Mouse (Mus musculus): ENCODE results near the gene Mpp2. TPM values are rescaled to one million over a fixed set of nuclear protein-coding genes. Genes with fewer than 3 reads are reported as not detected.
A peak's percentile ranks its signal among the peaks of the same experiment; 100 is the strongest.

Gene Mpp2
- total and polyA plus RNA-seq, 2 experiments from 2014 or later = 21.4 to 27.3 TPM

- DNase-seq (no peak), ATAC-seq (no peak)
- WGBS = 9% methylated on average over 9 of the region's 9 CpGs
- Histone ChIP-seq H3K4me1 (ENCODE audit: insufficient read depth) (no peaks in the 10 kb centered on the region), H3K4me2 (ENCODE audit: low read depth) (no peak within 1 kb of the TSS), H3K36me3 (ENCODE audit: insufficient read depth) (no peaks in the 10 kb centered on the region), H3K9ac (no peak within 1 kb of the TSS), H3K9me3 (ENCODE audit: low read length) (no peaks in the 10 kb centered on the region), H3K27ac (ENCODE audit: low read depth, low read length) (no peak within 1 kb of the TSS), H3K27me3 (ENCODE audit: insufficient read depth, low read length) (peaks cover 39% of the 10 kb centered on the region), H3K4me3 (ENCODE audit: low read depth, low read length) (no peak within 1 kb of the TSS)
- no peak for TF ChIP-seq CTCF (IDR thresholded peaks at IDR 0.05; ENCODE audit: low read depth)
These were observed 19.4 kb upstream of the Mpp2 start, which contains the start of gene Pyy for GRCm38 (mm10) chr11:102107732-102108131. Gene Pyy, minus strand, starts transcription at chr11:102107832.

- Histone ChIP-seq H3K4me2 (ENCODE audit: low read depth) (no peak overlapping the region), H3K9me3 (ENCODE audit: low read length) (no peaks in the 10 kb centered on the region), H3K4me1 (ENCODE audit: insufficient read depth) (no peaks in the 10 kb centered on the region), H3K9ac (no peak overlapping the region), H3K27me3 (ENCODE audit: insufficient read depth, low read length) (peaks cover 39% of the 10 kb centered on the region), H3K27ac (ENCODE audit: low read depth, low read length) (no peak overlapping the region), H3K4me3 (ENCODE audit: low read depth, low read length) (no peak overlapping the region), H3K36me3 (ENCODE audit: insufficient read depth) (no peaks in the 10 kb centered on the region)
- TF ChIP-seq CTCF (IDR thresholded peaks at IDR 0.05; ENCODE audit: low read depth) = no peak
- ATAC-seq (no peak), DNase-seq (no peak)
- WGBS = 2% methylated on average over 20 of the region's 21 CpGs
These were observed 18.6 kb upstream of the Mpp2 start for GRCm38 (mm10) chr11:102106911-102107310.

GRCm38 (mm10) chr11:102102485-102103258 is 14.4 kb upstream of the Mpp2 start:
- peak; percentile 85 for DNase-seq
- no peaks in the 10 kb centered on the region for H3K36me3 ChIP-seq (ENCODE audit: insufficient read depth)
- no peak overlapping the region for H3K4me2 ChIP-seq (ENCODE audit: low read depth)
- no peaks in the 10 kb centered on the region for H3K4me1 ChIP-seq (ENCODE audit: insufficient read depth)
- no peaks in the 10 kb centered on the region for H3K9me3 ChIP-seq (ENCODE audit: low read length)
- H3K27me3 ChIP-seq (ENCODE audit: insufficient read depth, low read length) = peaks cover 31% of the 10 kb centered on the region
- no peak overlapping the region for H3K9ac ChIP-seq
- WGBS = 21% methylated on average over 17 of the region's 17 CpGs
- H3K4me3 ChIP-seq (ENCODE audit: low read depth, low read length) = no peak overlapping the region
- TF ChIP-seq CTCF (IDR thresholded peaks at IDR 0.05; ENCODE audit: low read depth) = peak; percentile 87
- ATAC-seq = peak; percentile 54; the same call in 1 of the 2 replicates
- no peak overlapping the region for H3K27ac ChIP-seq (ENCODE audit: low read depth, low read length)

- Histone ChIP-seq H3K9me3 (ENCODE audit: low read length) (no peaks in the 10 kb centered on the region), H3K36me3 (ENCODE audit: insufficient read depth) (no peaks in the 10 kb centered on the region), H3K4me3 (ENCODE audit: low read depth, low read length) (no peak within 1 kb of the TSS), H3K4me2 (ENCODE audit: low read depth) (no peak within 1 kb of the TSS), H3K4me1 (ENCODE audit: insufficient read depth) (no peaks in the 10 kb centered on the region), H3K9ac (no peak within 1 kb of the TSS), H3K27ac (ENCODE audit: low read depth, low read length) (no peak within 1 kb of the TSS), H3K27me3 (ENCODE audit: insufficient read depth, low read length) (peaks cover 16% of the 10 kb centered on the region)
- 76% methylated on average over 4 of the region's 4 CpGs for WGBS
- DNase-seq (no peak), ATAC-seq (no peak)
- no peak for TF ChIP-seq CTCF (IDR thresholded peaks at IDR 0.05; ENCODE audit: low read depth)
These were observed 12.9 kb upstream of the Mpp2 start, which contains the start of gene Ppy for GRCm38 (mm10) chr11:102101219-102101618. Gene Ppy, minus strand, starts transcription at chr11:102101319.

GRCm38 (mm10) chr11:102096887-102097391 is 8.6 kb upstream of the Mpp2 start:
- Histone ChIP-seq H3K4me2 (ENCODE audit: low read depth) (peak overlapping the region; percentile 51), H3K9me3 (ENCODE audit: low read length) (no peaks in the 10 kb centered on the region), H3K9ac (0 out of 2 replicates have a peak overlapping the region, but pooled peaks have one; percentile 22), H3K27ac (ENCODE audit: low read depth, low read length) (no peak overlapping the region), H3K4me3 (ENCODE audit: low read depth, low read length) (peak overlapping the region; percentile 27), H3K27me3 (ENCODE audit: insufficient read depth, low read length) (no peaks in the 10 kb centered on the region), H3K36me3 (ENCODE audit: insufficient read depth) (no peaks in the 10 kb centered on the region), H3K4me1 (ENCODE audit: insufficient read depth) (no peaks in the 10 kb centered on the region)
- ATAC-seq = peak; percentile 94
- peak; percentile 76 for TF ChIP-seq CTCF (IDR thresholded peaks at IDR 0.05; ENCODE audit: low read depth)
- 2% methylated on average over 17 of the region's 18 CpGs for WGBS
- peak; percentile 90 for DNase-seq

- no peaks in the 10 kb centered on the region for H3K4me1 ChIP-seq (ENCODE audit: insufficient read depth)
- peak overlapping the region; percentile 51 for H3K4me2 ChIP-seq (ENCODE audit: low read depth)
- H3K36me3 ChIP-seq (ENCODE audit: insufficient read depth) = no peaks in the 10 kb centered on the region
- DNase-seq (no peak), ATAC-seq (no peak)
- 77% methylated on average over 5 of the region's 5 CpGs for WGBS
- no peak for TF ChIP-seq CTCF (IDR thresholded peaks at IDR 0.05; ENCODE audit: low read depth)
- no peak overlapping the region; the same call in 1 of the 2 replicates for H3K4me3 ChIP-seq (ENCODE audit: low read depth, low read length)
- no peaks in the 10 kb centered on the region for H3K27me3 ChIP-seq (ENCODE audit: insufficient read depth, low read length)
- H3K9ac ChIP-seq = no peak overlapping the region
- no peaks in the 10 kb centered on the region for H3K9me3 ChIP-seq (ENCODE audit: low read length)
- no peak overlapping the region for H3K27ac ChIP-seq (ENCODE audit: low read depth, low read length)
These were observed 8.1 kb upstream of the Mpp2 start for GRCm38 (mm10) chr11:102096446-102096845.

GRCm38 (mm10) chr11:102095676-102096075 is 7.4 kb upstream of the Mpp2 start:
- WGBS = 87% methylated on average over 3 of the region's 3 CpGs
- no peaks in the 10 kb centered on the region for H3K36me3 ChIP-seq (ENCODE audit: insufficient read depth)
- DNase-seq (no peak), ATAC-seq (no peak)
- no peaks in the 10 kb centered on the region for H3K4me1 ChIP-seq (ENCODE audit: insufficient read depth)
- H3K27me3 ChIP-seq (ENCODE audit: insufficient read depth, low read length) = no peaks in the 10 kb centered on the region
- H3K4me3 ChIP-seq (ENCODE audit: low read depth, low read length) = no peak overlapping the region
- no peak for TF ChIP-seq CTCF (IDR thresholded peaks at IDR 0.05; ENCODE audit: low read depth)
- H3K27ac ChIP-seq (ENCODE audit: low read depth, low read length) = no peak overlapping the region
- H3K4me2 ChIP-seq (ENCODE audit: low read depth) = no peak overlapping the region
- no peaks in the 10 kb centered on the region for H3K9me3 ChIP-seq (ENCODE audit: low read length)
- H3K9ac ChIP-seq = no peak overlapping the region
